Mouse (Mus musculus): ENCODE data around the gene Ptprh.

- TF ChIP-seq GABPA (IDR thresholded peaks at IDR 0.05; ENCODE audit: insufficient replicate concordance, low read depth, low read length): no peak
- no peak for TF ChIP-seq CTCF (conservative IDR thresholded peaks at IDR 0.05 in 1 of 2, IDR thresholded peaks at IDR 0.05 in 1 of 2; ENCODE audit: low read depth in 2 of 2, low read length in 2 of 2)
- no peak for TF ChIP-seq JUND (conservative IDR thresholded peaks at IDR 0.05; ENCODE audit: low read depth, low read length)
- no peak for TF ChIP-seq CHD1 (IDR thresholded peaks at IDR 0.05; ENCODE audit: low read depth, low read length)
- TF ChIP-seq POLR2A (IDR thresholded peaks at IDR 0.05; ENCODE audit: low read depth, low read length): no peak
- no peak for TF ChIP-seq EP300 (IDR thresholded peaks at IDR 0.05; ENCODE audit: low read length)
- TF ChIP-seq MAFK (IDR thresholded peaks at IDR 0.05; ENCODE audit: insufficient replicate concordance, low read length): no peak
- TF ChIP-seq ELF1 (IDR thresholded peaks at IDR 0.05; ENCODE audit: low read depth, low read length): no peak
- TF ChIP-seq JUN (IDR thresholded peaks at IDR 0.05; ENCODE audit: insufficient read depth, low read depth, low read length): no peak
Observed at GRCm38 (mm10) chr7:4630198-4630597, 26.4 kb upstream of the Ptprh start.
